Mouse (Mus musculus) embryo, embryonic 10.5 days (tissue): ENCODE measurements around the gene Gm5916.

ENCODE experiments used
- DNase-seq: peaks from one replicate; pipeline ENCODE4 v3.0.0-alpha.2; 2015; ENCODE audit warnings: low spot score

Gene Gm5916

DNA sequence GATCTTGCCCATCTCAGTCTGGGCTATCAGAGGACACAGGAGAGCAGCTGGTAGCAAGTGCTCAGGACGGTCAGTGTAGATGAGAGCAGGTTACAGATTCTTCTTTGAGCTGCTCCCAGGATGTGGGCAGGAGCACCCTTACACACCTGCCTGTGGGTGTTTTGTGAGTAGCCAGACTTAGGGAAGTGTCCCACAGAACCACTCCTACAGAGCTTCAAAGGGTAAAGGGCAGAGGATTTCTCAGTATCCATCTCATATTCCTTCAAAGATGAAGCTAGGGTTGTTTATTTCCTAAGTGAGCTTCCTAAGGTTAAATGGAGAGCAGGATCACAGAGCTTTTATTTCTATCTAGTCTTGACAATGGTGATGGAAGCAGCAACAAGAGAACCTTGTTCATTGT lies at the start of gene Gm5916:
Gene Gm5916, minus strand, starts transcription at position 101 of the 400 bp plus-strand sequence.
- DNase-seq = no peak
